Mouse (Mus musculus): ENCODE measurements around the gene Rad51c.
A peak's percentile ranks its signal among the peaks of the same experiment; 100 is the strongest.

Gene Rad51c

GRCm38 (mm10) chr11:87367061-87367460 is 37.7 kb downstream of the Rad51c start:
- DNase-seq (ENCODE audit: low spot score in 2 of 2): no peak

- DNase-seq (ENCODE audit: low spot score in 2 of 2): no peak
Observed at GRCm38 (mm10) chr11:87365120-87365519, 39.6 kb downstream of the Rad51c start.

GRCm38 (mm10) chr11:87359262-87359612 is 45.5 kb downstream of the Rad51c start:
- DNase-seq (ENCODE audit: low spot score in 2 of 2): no peak

GRCm38 (mm10) chr11:87358331-87359261 is 46.2 kb downstream of the Rad51c start, which contains the start of gene Ppm1e:
Gene Ppm1e, minus strand, starts transcription at chr11:87359023.
- DNase-seq (ENCODE audit: low spot score in 2 of 2): peak; percentile 87 to 88

- DNase-seq (ENCODE audit: low spot score in 2 of 2): peak in 1 of 2 experiments; percentile 20
Observed at GRCm38 (mm10) chr11:87357317-87358300, 47.1 kb downstream of the Rad51c start.

GRCm38 (mm10) chr11:87354861-87355260 is 49.9 kb downstream of the Rad51c start:
- DNase-seq (ENCODE audit: low spot score in 2 of 2): no peak

GRCm38 (mm10) chr11:87353646-87354170 is 51.0 kb downstream of the Rad51c start:
- no peak for DNase-seq (ENCODE audit: low spot score in 2 of 2)
